Mouse (Mus musculus): ENCODE data around the gene Frmd8.
"Not testable (repeated sequence)": the region's sequence is repeated elsewhere in the genome, so short reads cannot be mapped to it uniquely, and the experiment has no call there.

Gene Frmd8

DNA sequence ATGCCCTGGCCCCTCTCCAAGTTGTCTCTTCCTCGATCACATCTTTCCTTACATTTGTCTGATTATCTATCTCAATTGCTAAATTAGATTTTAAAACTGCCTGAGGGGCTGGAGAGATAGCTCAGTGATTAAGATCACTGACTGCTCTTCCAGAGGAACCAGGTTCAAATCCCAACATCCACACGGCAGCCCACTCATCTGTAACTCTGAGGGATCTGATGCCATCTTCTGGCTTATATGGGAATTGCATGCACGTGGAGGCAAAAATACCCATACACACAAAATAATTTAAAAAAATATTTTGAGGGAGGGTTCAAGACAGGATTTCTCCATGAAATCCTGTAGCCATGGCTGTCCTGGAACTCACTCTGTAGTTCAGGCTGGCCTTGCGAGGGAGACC lies 10.8 kb upstream of the Frmd8 start:
- DNase-seq (ENCODE audit: low read depth, low spot score), result no peak

DNA sequence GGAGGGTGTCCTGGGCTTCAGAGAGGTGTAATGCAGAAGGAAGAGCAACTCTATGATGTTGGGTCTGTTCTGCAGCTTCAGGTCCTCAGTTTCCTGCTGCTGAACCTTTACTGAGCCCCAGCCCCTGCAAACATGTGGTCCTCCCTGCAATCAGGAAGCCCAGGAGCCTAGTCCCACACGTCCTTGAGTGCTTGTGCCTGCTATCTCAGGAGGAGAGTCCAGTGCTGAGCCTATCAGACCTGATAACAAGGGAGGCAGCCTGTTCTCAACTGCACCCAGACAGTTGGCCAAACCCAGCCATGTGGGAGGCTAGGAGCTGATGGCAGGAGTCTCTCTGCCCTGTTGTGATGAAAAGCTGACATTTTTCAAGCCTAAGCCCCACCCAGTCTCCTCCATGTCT lies 8.9 kb upstream of the Frmd8 start:
- DNase-seq (ENCODE audit: low read depth, low spot score), result no peak

DNA sequence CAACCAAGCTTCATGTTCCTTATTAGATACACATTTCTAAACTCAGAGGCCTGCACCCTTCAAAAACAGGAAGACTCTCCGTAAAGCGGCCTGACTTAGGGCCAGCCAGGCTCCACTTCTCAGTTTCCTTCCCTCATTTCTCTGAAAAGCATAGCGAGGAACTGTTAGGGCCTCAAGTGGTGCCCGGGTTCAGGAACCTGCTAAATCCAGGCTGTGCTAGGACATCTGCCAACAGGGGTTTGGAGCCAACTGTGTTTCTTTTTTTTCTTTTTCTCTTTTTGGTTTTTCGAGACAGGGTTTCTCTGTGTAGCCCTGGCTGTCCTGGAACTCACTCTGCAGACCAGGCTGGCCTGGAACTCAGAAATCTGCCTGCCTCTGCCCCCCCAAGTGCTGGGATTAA lies 7.0 kb upstream of the Frmd8 start:
- DNase-seq (ENCODE audit: low read depth, low spot score), result not testable (repeated sequence)

DNA sequence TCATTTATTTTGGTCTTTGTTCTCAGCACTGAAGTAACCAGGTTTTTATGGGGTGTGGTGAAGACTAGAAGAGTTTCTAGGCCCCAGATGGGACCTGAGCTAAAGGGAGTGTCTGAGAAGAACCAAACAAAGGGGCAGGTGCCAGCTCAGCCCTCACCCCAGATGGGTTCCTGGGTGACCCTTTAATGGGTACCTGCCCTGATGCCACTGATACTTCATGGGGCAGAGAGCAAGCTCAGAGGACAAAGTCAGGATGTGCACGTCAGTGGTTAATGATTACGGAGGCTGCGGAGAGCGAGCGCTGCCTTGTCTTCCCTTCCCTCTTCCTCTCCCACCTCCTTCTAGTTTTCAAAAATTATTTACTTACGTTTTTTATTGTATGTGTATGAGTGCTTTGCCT lies 6.1 kb upstream of the Frmd8 start:
- DNase-seq (ENCODE audit: low read depth, low spot score), result no peak

DNA sequence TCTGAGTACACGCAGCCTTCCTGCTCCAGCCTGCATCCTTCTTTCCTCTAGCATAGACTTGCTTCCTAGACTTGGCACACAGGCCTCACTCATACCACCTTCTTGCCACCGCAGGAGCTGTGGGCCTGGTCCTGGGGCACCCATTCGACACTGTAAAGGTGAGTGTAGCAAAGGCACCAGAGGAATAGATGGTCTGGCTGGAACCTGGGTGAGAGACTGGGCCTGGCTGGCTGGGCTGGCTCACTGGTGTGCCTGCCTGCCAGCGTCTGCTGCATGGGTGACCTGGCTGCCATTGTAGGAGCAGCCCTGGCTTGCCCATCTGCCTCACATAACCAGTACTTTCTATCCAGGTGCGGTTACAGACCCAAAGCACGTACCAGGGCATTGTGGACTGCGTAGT lies 4.7 kb upstream of the Frmd8 start:
- DNase-seq (ENCODE audit: low read depth, low spot score), result no peak

DNA sequence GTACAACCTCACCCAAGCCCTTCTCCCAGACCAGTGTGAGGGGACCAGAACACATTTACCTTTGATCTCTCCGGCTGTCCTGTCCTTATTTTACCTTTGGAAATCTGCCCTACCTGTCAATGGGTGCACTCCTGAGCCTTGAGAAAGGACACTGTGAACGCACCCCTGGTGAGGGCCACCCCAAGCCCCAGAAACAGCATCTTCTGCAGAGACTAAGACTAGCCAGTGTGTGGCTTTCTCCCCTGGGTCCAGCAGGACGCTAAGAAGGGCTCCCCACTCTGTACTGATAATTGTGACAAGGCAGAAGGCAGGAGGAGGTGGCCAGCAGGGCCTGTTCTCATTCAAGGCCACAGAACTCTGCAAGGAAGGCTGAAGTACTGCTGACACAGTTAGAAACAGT lies 3.8 kb upstream of the Frmd8 start:
- no peak for DNase-seq (ENCODE audit: low read depth, low spot score)

DNA sequence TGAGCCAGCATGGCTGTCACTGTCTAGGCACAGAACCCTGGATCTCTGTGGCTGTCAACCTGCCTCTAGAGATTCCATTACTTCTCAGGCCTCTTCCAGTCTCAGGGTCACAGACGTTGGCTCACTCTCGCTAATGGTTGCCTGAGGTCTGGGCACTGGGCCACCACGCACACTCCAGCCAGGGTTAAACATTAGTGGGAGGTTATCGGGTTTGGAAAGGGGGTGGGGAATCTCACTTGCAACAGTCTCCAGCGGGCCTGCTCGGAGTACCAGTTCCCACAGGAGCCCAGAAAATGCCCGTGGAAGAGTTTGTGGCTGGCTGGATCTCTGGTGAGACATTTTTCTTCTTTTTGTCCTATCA lies 3.3 kb upstream of the Frmd8 start:
- DNase-seq (ENCODE audit: low read depth, low spot score), result no peak

DNA sequence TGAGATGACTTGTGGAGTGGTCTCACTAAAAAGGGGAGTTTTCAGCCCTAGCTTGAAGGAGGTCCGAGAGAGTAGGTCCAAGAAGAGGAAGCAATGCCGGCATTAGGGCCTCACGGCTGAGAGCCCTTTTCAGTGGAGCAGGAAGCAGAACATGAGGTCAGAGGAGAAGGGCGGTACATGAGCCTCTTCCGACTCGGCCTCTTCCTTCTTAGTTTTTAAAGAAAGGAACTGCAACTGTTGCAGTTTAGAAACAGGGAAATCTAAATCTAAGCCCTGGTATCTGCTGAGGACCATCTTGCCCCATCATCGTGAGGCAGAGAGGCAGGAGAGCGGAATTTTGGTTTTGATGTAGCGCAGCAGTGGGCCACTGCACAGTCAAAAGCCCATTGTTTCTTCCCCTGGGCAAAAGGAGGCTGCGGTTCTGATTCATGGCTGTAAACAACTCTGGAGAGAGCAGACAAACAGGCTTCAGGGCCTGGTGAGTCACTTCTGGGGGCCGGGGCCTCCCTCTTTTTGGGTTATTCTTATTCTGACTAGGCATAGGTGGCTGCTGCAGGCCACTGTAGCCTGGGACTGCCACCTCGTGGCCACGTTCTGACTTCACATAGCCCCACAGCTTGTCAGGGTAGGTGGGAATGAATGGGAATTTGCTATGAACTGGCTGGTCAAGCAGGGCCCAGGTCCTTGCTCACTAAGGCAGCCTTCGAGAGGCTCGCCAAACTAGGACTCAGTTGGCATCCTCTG lies 2.7 kb upstream of the Frmd8 start, which contains the start of gene Slc25a45:
Slc25a45 (plus strand) TSS at position 191 of the 744 bp plus-strand sequence.
- no peak for DNase-seq (ENCODE audit: low read depth, low spot score)

DNA sequence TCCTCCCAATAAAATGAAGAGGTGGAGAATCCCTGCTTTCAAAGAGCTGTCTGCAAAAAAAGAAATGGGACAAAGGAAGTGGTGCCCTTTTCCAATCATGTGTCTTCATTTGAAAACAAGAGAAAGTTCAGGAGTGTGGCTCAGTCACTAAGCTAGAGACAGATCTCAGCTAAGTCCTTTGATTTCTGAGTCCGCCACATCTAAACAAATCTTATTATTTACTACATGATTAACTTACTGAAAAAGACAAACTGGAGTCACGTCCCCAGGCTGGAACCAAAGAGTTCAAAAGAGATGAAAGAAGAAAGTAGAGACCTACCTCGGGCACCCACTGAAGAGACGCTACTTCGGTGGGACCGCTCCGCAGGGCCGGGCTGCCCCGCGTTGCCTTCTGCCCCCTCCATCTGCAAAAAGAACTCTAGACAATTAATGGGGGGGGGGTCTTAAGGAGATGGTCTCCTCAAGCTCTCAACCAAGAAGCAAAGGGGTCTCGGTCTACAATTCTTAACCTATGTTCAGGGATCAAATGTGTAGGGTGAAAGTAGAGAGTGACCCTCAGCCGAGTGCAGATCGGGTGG lies 594 bp downstream of the Frmd8 start:
- DNase-seq (ENCODE audit: low read depth, low spot score), result no peak

DNA sequence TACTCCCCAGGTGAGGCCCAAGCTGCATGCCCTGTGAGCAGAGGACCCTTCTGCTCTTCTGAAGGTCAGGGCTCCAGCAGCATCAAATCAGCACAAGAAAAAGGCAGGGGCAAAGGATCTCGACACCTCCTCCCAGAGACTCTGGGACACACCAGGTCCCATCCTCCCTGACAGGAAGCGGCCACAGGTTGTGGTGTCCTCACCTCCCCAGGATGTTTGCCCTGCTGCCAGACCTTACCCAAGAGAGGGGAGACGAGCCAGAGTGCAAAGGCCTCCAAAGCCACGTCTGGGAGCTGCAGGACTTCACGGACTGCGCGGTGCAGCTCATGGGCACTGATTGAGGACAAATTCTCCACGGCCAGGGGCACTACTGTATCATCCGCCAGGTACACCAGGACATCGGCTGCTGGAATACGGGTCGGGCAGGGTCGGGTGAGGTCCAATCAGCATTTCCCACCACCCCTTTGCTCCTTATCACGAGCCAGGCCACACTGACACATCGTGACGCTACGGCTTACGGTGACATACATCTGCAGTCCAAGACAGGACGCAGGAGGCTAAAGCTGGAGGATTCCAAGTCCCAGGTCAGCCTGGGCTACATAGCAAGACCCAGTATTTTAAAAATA lies 2.0 kb downstream of the Frmd8 start:
- DNase-seq (ENCODE audit: low read depth, low spot score), result no peak

DNA sequence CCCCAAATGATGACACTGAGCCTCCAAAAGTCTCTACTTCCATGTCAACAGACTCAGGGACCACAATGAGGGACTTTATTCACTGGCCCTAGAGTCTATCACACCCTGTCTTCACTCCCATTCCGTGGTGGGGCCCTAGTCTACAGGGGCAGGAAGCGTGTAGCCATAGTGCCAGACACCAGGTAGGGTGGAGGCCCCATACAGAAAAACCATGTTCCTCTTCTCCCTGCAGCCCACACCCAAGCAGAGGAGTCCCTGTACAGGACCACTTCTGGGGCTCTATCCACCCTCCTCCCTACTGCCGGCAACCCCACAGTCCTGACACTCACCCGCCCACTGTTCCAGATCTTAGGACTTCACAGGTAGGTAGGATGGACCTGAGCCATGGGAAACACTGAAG lies 2.5 kb downstream of the Frmd8 start:
- no peak for DNase-seq (ENCODE audit: low read depth, low spot score)

DNA sequence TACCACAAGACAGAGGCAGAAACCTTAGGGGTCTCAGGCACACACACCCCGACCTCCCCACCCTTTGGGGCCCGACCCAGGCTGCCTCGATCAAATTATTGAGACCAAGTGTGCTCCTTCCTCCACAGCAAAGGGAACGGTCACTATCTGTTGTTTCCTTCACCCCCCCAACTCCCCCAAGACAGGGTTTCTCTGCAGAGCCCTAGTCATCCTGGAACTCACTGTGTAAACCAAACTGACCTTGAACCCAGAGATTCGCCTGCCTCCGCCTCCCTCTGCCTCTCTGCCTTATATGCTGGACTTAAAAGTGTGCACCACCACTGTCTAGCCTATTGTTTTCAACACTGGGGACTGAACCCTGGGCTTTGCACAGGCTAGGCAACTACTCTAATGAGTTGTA lies 3.4 kb downstream of the Frmd8 start:
- DNase-seq (ENCODE audit: low read depth, low spot score), result no peak

DNA sequence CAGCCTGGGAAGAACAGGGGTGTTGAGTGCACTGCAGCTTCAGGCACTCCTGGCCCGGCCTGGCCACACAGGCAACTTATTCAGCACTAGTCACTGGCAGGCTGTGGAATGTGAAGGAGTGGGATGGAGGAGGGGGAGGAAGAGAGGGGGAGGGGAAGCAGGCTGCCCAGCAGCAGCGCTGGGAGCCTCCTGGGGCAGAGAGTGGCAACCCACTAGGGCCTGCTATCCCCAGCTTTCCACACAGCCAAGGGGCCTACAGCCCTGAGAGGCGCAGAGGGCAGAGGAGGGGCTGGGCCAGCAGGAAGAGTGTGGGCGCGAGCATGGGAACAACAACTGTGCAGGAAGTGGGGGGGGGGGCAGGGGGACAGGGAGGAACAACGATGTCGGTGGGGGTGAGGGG lies 3.8 kb downstream of the Frmd8 start:
- DNase-seq (ENCODE audit: low read depth, low spot score), result no peak

DNA sequence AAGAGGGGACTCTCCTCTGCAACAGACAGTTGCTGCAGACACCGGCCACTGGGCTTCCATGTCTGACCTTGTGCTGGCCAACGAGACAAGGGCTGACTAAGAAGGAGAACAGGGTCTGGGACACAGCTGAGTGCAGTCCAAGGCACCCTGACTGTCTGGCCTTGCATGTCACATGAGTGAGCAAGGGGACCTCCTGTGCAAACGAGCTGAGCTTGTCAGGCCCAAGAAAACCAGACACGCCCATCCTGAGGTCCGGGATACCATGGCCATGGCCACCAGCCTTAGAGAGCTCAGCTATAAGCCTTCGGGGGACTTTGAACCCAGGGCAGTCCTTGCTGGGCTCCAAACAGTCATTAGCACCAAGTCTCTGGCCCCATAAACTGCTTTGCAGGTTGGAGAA lies 7.0 kb downstream of the Frmd8 start:
- no peak for DNase-seq (ENCODE audit: low read depth, low spot score)

DNA sequence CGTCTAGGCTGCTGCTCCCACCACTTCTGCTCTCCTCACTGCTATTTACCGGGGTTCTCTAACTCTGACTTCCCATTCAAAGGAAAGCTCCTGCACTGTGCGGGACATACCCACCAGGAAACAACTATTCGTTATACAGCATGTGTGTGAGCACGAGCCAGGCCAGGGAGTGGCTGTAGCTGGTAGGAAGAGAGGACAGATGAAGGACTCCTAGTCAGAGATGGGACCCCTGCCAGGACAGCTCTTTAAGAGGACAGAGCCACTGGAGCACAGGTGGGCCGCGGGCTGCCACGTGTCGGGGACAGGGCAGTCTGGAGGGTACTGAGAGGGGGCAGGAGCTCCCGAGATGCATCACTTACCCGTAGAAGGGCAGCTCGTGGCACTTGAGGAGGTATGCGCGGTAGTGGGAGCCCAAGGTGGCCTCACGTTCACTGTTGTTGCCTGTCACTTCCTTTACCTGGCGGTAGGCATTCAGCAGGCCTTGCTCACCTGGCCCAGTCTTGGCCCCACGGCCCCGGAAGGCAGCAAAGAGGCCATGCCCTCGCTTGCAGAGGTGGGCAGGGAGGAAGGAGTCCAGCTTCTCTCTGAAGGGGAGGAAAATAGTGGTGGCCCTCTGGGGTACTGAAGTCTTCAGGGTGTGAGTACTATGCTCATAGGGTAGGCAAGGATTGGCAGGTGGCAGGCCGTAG lies 10.2 kb downstream of the Frmd8 start:
- no peak for DNase-seq (ENCODE audit: low read depth, low spot score)

DNA sequence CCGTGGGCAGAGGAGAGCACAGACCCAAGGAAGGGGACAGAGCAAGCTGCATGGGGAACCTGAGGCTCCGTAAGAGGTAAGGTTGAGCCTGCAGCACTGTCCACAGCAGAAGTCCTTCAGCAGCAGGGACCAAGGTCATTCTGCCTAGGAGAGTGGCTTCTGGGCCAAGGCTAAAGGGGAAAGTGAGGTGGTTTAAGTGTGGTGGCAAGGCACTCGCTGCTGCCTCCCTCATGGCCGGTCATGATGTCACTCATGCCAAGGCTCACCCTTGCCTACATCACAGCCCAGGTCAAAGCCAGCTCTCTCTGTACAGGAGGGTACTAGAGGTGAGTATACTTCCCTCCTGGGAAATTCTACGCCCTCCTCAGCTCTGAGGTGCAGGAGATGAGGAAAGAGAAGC lies 11.3 kb downstream of the Frmd8 start:
- no peak for DNase-seq (ENCODE audit: low read depth, low spot score)

DNA sequence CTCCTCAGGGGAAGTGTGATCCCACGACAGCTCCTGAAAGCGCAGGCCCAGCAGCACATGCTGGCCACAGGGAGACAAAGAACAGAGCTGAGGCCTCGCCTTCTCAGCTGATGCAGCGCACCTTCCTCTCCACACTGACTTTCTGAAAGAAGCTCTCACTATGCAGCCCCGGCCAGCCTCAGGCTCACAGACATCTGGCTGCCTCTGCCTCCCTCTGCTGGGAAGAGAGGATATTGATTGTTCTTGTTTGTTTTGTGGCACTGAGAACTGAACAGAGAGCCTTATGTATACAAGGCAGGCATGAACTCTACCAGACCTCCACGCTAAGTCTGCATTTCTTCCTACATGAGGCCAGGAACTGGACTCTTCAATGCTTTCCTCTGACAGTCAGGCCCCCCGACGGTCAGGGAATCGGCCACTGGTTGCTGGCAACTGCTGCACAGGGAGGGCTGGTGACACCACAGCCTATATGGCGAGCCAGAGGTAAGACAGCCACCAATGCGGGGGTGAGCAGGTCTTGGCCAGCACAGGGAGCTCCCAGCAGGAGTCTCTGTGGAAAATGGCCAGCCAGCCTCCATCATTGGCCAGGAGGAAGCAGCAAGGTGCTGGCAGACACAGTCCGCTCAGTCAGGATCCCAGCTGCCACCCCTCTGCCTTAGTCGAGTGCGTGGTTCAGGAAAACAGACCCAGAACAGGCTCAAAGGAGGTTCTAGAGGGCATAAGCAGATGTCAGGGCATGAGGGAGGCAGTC lies 12.6 kb downstream of the Frmd8 start:
- no peak for DNase-seq (ENCODE audit: low read depth, low spot score)

DNA sequence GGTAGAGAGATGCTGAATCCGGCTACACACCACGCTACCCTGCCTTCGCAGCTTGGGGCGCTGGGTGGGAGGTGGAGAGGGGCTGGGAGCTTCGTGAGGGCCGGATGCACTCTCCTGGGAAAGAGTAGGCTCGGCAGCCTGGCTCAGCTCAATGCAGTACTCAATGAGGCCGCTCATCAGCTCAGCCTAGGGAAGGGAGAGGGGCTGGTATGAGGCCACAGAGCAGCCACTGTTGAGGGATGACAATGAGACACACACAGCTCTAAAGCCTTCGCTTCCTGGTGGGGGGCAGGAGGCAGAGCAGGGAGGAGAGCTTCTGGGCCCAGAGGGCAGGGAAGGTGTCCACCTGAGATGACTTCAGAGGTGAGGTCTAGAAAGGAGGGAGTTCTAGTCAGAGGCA lies 18.5 kb downstream of the Frmd8 start:
- no peak for DNase-seq (ENCODE audit: low read depth, low spot score)

DNA sequence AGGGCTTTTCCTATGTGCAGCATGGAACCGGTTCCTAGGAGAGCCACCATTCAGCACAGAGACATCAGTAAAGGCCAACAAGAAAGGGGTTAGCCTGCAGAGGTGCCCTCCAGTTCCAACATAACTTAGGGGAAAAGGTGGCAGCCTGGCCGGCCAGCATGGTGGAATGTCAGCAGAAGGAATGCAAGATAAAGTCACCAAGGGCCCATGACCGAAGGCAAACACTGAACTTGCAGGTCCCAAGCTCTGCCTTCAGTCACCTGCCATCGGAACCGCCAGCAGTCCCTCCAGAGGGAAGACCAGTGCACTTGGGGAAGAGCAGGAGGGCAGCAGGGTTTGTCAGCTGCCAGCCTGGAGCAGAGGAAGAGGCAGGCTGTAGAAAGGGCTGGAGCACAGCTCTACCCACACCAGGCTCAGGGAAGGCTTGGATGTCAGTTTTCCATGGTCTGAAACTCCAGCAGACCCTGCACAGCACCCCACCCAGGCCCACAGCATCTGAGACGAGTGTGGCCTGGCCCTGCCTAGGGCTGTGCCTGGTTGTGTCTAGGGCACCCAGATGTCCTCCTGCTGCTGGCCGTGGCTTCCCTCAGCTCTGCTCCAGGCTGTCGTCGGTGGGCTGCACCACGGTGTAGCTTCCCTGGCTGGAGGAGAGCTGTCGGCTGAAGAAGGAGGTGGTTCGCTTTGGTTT lies 22.9 kb downstream of the Frmd8 start:
- no peak for DNase-seq (ENCODE audit: low read depth, low spot score)

DNA sequence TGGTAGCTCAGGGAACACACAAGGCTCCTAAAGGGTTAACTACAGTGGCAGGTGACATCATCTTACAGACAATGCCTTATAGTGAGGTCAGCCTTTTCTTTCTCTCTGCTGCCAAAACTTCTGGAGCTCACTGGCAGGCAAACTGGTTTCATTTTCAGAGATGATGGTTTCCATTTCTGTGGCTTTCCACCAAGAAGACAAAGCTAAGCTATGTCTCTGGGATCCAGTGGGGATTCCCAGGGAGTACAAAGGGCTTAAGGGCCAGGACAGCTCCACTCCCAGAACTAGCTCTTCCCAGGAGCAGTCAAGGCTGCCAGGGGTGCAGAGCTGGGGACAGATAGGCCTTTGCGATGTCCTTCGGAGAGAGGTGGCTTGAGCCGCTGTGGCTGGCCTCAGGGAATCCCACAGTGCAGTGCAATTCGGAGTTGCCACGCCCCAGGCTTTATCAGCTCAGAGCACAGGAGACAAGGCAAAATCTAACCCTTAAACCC lies 23.5 kb downstream of the Frmd8 start:
- no peak for DNase-seq (ENCODE audit: low read depth, low spot score)

DNA sequence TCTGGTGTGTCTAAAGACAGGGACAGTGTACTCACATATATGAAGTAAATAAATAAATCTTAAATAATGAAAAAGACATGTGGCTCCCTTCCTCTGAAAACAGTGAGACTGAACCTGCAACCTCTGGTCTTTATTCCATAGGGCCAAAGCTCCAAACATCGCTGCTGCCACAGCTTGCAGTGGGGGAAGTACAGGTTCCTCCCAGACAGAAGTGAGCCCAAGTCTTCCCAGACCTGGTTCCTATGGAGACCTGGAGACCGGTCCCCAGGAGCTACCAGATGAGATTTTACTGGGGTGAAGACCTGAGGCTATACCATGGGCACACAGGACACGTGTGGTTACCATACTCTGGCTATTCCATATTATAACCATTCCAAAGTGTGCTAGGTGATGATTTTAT lies 24.2 kb downstream of the Frmd8 start:
- DNase-seq (ENCODE audit: low read depth, low spot score), result no peak

All from c-Kit-negative CD71-positive TER-119-positive erythroid progenitor cells, embryonic 14.5 days (primary cell).